Mouse (Mus musculus) heart, embryonic 11.5 days (tissue): Measurements from ENCODE around the gene Catsperg1. TPM values are rescaled to one million over a fixed set of nuclear protein-coding genes. Genes with fewer than 3 reads are reported as not detected.

Experiments used
- ATAC-seq: fragments of 200-750 bp; cut with Nextera tagmentation; replicated peaks from 2 replicates; pipeline ENCODE4 v1.8.0; 2017; ENCODE audit warnings: moderate library complexity; ENCODE audit not compliant: insufficient number of reproducible peaks, low FRiP score, low TSS enrichment
- H3K27ac ChIP-seq: fragments of 300-500 bp; sonication (generic); 2 replicates; pipeline ENCODE4 v1.5.1; 2014; ENCODE audit warnings: mild to moderate bottlenecking, low read depth, low read length
- H3K27me3 ChIP-seq: fragments of 300-500 bp; sonication (generic); 2 replicates; pipeline ENCODE4 v1.6.1; 2014; ENCODE audit warnings: mild to moderate bottlenecking, low read length, mixed read lengths; ENCODE audit not compliant: control insufficient read depth, insufficient read depth
- H3K36me3 ChIP-seq: fragments of 300-500 bp; sonication (generic); 2 replicates; pipeline ENCODE4 v1.6.1; 2014; ENCODE audit warnings: mild to moderate bottlenecking, low read length, moderate library complexity, mixed read lengths; ENCODE audit not compliant: control insufficient read depth, insufficient read depth
- H3K4me1 ChIP-seq: fragments of 300-500 bp; sonication (generic); 2 replicates; pipeline ENCODE4 v1.6.1; 2014; ENCODE audit warnings: low read length; ENCODE audit not compliant: control insufficient read depth, insufficient read depth
- H3K4me2 ChIP-seq: fragments of 300-500 bp; sonication (generic); 2 replicates; pipeline ENCODE4 v1.6.1; 2014; ENCODE audit warnings: mild to moderate bottlenecking, moderate library complexity
- H3K4me3 ChIP-seq: fragments of 300-500 bp; sonication (generic); 2 replicates; pipeline ENCODE4 v1.5.1; 2014; ENCODE audit warnings: low read depth, low read length
- H3K9ac ChIP-seq: fragments of 300-500 bp; sonication (generic); 2 replicates; pipeline ENCODE4 v1.6.1; 2014; ENCODE audit warnings: mild to moderate bottlenecking, low read depth, low read length, moderate library complexity
- H3K9me3 ChIP-seq: fragments of 300-500 bp; sonication (generic); replicated peaks from 2 replicates; pipeline ENCODE4 v1.6.1; 2016; ENCODE audit warnings: low read length; ENCODE audit not compliant: control insufficient read depth
- WGBS: fragments of 180-500 bp; shearing (Covaris S2); extraction: QIAGEN DNeasy Blood & Tissue Kit; methylation state at CpG from one replicate; pipeline ENCODE4 v1.1.7; 2014; ENCODE audit not compliant: insufficient replicate concordance; 5-methylcytosine and 5-hydroxymethylcytosine counted together
- polyA plus RNA-seq: library from polyadenylated mRNA; unstranded; fragments of >200 nt; fragmentation: Nextera tagmentation; extraction: Ambion mirVana; gene quantifications from 2 replicates; pipeline ENCODE4 v1.2.1, GENCODE M21; 2014

Catsperg1 gene
- polyA plus RNA-seq, 1 experiment from 2014 or later: 0.44 TPM

- H3K9ac ChIP-seq: no peak overlapping the region
- H3K9me3 ChIP-seq: peaks cover 2% of the 10 kb centered on the region; the same call in 1 of the 2 replicates
- H3K4me1 ChIP-seq: 0 out of 2 replicates have a peak, but pooled peaks cover 3% of the 10 kb centered on the region
- H3K27me3 ChIP-seq: peaks cover 30% of the 10 kb centered on the region
- WGBS: 3% methylated on average over 5 of the region's 5 CpGs
- no peak overlapping the region for H3K4me3 ChIP-seq
- H3K27ac ChIP-seq: no peak overlapping the region
- no peaks in the 10 kb centered on the region for H3K36me3 ChIP-seq
- no peak for ATAC-seq
- H3K4me2 ChIP-seq: no peak overlapping the region
Observed at GRCm38 (mm10) chr7:29158264-29158663, 55.6 kb downstream of the Catsperg1 start.

GRCm38 (mm10) chr7:29155838-29156782, 57.7 kb downstream of the Catsperg1 start, which contains the start of gene Fam98c:
TSS of gene Fam98c (minus strand) at chr7:29156234.
- peaks cover 2% of the 10 kb centered on the region; the same call in 1 of the 2 replicates for H3K9me3 ChIP-seq
- no peaks in the 10 kb centered on the region for H3K36me3 ChIP-seq
- WGBS: 3% methylated on average over 68 of the region's 68 CpGs
- ATAC-seq: peak; percentile 74
- peak within 1 kb of the TSS; percentile 79 for H3K9ac ChIP-seq
- H3K4me3 ChIP-seq: peak within 1 kb of the TSS; percentile 87
- peak within 1 kb of the TSS; percentile 70 for H3K27ac ChIP-seq
- H3K27me3 ChIP-seq: peaks cover 21% of the 10 kb centered on the region
- 0 out of 2 replicates have a peak, but pooled peaks cover 3% of the 10 kb centered on the region for H3K4me1 ChIP-seq
- H3K4me2 ChIP-seq: peak within 1 kb of the TSS; percentile 98

GRCm38 (mm10) chr7:29155196-29155837, 58.5 kb downstream of the Catsperg1 start:
- Histone ChIP-seq H3K27me3 (peaks cover 21% of the 10 kb centered on the region), H3K9ac (peak overlapping the region; percentile 79), H3K4me1 (0 out of 2 replicates have a peak, but pooled peaks cover 3% of the 10 kb centered on the region), H3K9me3 (peaks cover 2% of the 10 kb centered on the region; the same call in 1 of the 2 replicates), H3K36me3 (no peaks in the 10 kb centered on the region), H3K4me3 (peak overlapping the region; percentile 87), H3K4me2 (peak overlapping the region; percentile 98), H3K27ac (peak overlapping the region; percentile 70)
- WGBS: 7% methylated on average over 37 of the region's 37 CpGs
- ATAC-seq: peak; percentile 78

- H3K4me1 ChIP-seq: 0 out of 2 replicates have a peak, but pooled peaks cover 3% of the 10 kb centered on the region
- no peak overlapping the region for H3K9ac ChIP-seq
- H3K4me3 ChIP-seq: no peak overlapping the region
- no peak overlapping the region for H3K4me2 ChIP-seq
- WGBS: 89% methylated on average over 14 of the region's 14 CpGs
- ATAC-seq: no peak
- no peak overlapping the region for H3K27ac ChIP-seq
- no peaks in the 10 kb centered on the region for H3K36me3 ChIP-seq
- H3K27me3 ChIP-seq: peaks cover 16% of the 10 kb centered on the region
- peaks cover 2% of the 10 kb centered on the region; the same call in 1 of the 2 replicates for H3K9me3 ChIP-seq
Observed at GRCm38 (mm10) chr7:29154018-29154720, 59.7 kb downstream of the Catsperg1 start.

GRCm38 (mm10) chr7:29151486-29151885, 62.3 kb downstream of the Catsperg1 start:
- no peak overlapping the region for H3K4me2 ChIP-seq
- H3K9me3 ChIP-seq: peaks cover 2% of the 10 kb centered on the region; the same call in 1 of the 2 replicates
- H3K9ac ChIP-seq: no peak overlapping the region
- H3K4me3 ChIP-seq: no peak overlapping the region
- H3K27me3 ChIP-seq: no peaks in the 10 kb centered on the region; the same call in 1 of the 2 replicates
- H3K36me3 ChIP-seq: no peaks in the 10 kb centered on the region
- ATAC-seq: no peak
- no peak overlapping the region for H3K27ac ChIP-seq
- 0 out of 2 replicates have a peak, but pooled peaks cover 3% of the 10 kb centered on the region for H3K4me1 ChIP-seq
- 56% methylated on average over 10 of the region's 10 CpGs for WGBS

GRCm38 (mm10) chr7:29148771-29149170, 65.1 kb downstream of the Catsperg1 start:
- Histone ChIP-seq H3K4me1 (no peaks in the 10 kb centered on the region), H3K9ac (no peak overlapping the region), H3K4me2 (no peak overlapping the region), H3K27me3 (no peaks in the 10 kb centered on the region; the same call in 1 of the 2 replicates), H3K27ac (no peak overlapping the region), H3K36me3 (no peaks in the 10 kb centered on the region), H3K9me3 (no peaks in the 10 kb centered on the region), H3K4me3 (no peak overlapping the region)
- ATAC-seq: no peak
- WGBS: 88% methylated on average over 15 of the region's 15 CpGs

- H3K9ac ChIP-seq: no peak overlapping the region
- ATAC-seq: no peak
- no peak overlapping the region for H3K4me3 ChIP-seq
- no peaks in the 10 kb centered on the region for H3K27me3 ChIP-seq
- H3K4me2 ChIP-seq: no peak overlapping the region
- 80% methylated on average over 7 of the region's 7 CpGs for WGBS
- H3K27ac ChIP-seq: no peak overlapping the region
- H3K9me3 ChIP-seq: no peaks in the 10 kb centered on the region
- H3K4me1 ChIP-seq: no peaks in the 10 kb centered on the region
- H3K36me3 ChIP-seq: no peaks in the 10 kb centered on the region
Observed at GRCm38 (mm10) chr7:29146625-29147367, 67.0 kb downstream of the Catsperg1 start.
